Mouse (Mus musculus) c-Kit-negative CD71-positive TER-119-positive erythroid progenitor cells, embryonic 14.5 days (primary cell): Measurements from ENCODE around the gene Paip2b.
"Not testable (repeated sequence)": the region's sequence is repeated elsewhere in the genome, so short reads cannot be mapped to it uniquely, and the experiment has no call there.

Experiments
- DNase-seq: peaks from one replicate; pipeline ENCODE4 v3.0.0-alpha.2; 2013; ENCODE audit warnings: low read depth, low spot score

Paip2b gene

GRCm38 (mm10) chr6:83831606-83832123, at the start of gene Paip2b:
Gene Paip2b, minus strand, starts transcription at chr6:83831741.
- DNase-seq: peak; percentile 98

- peak; percentile 3 for DNase-seq
Measured at GRCm38 (mm10) chr6:83879815-83880214, 48.3 kb upstream of the Paip2b start.

GRCm38 (mm10) chr6:83867598-83868585, 36.4 kb upstream of the Paip2b start:
- no peak for DNase-seq

GRCm38 (mm10) chr6:83866954-83867597, 35.5 kb upstream of the Paip2b start, which contains the start of gene Zfp638:
Gene Zfp638, plus strand, starts transcription at chr6:83867109.
- DNase-seq: peak; percentile 79

GRCm38 (mm10) chr6:83866423-83866822, 34.9 kb upstream of the Paip2b start:
- DNase-seq: no peak

- DNase-seq: no peak
Measured at GRCm38 (mm10) chr6:83863538-83863937, 32.0 kb upstream of the Paip2b start.

- DNase-seq: no peak
Measured at GRCm38 (mm10) chr6:83860033-83860432, 28.5 kb upstream of the Paip2b start.

- DNase-seq: no peak
Measured at GRCm38 (mm10) chr6:83857476-83857875, 25.9 kb upstream of the Paip2b start.

- no peak for DNase-seq
Measured at GRCm38 (mm10) chr6:83849446-83849845, 17.9 kb upstream of the Paip2b start.

- no peak for DNase-seq
Measured at GRCm38 (mm10) chr6:83846141-83846540, 14.6 kb upstream of the Paip2b start.

- no peak for DNase-seq
Measured at GRCm38 (mm10) chr6:83844913-83845312, 13.4 kb upstream of the Paip2b start.

- DNase-seq: no peak
Measured at GRCm38 (mm10) chr6:83840086-83840485, 8.5 kb upstream of the Paip2b start.

- DNase-seq: no peak
Measured at GRCm38 (mm10) chr6:83838046-83838445, 6.5 kb upstream of the Paip2b start.

GRCm38 (mm10) chr6:83836826-83837225, 5.3 kb upstream of the Paip2b start:
- DNase-seq: no peak

GRCm38 (mm10) chr6:83832393-83832792, 852 bp upstream of the Paip2b start:
- DNase-seq: not testable (repeated sequence)

GRCm38 (mm10) chr6:83830941-83831605, 468 bp downstream of the Paip2b start:
- DNase-seq: peak; percentile 8

- DNase-seq: no peak
Measured at GRCm38 (mm10) chr6:83821856-83822255, 9.7 kb downstream of the Paip2b start.

GRCm38 (mm10) chr6:83820727-83821515, 10.6 kb downstream of the Paip2b start:
- DNase-seq: no peak

- DNase-seq: no peak
Measured at GRCm38 (mm10) chr6:83818996-83819395, 12.5 kb downstream of the Paip2b start.

- DNase-seq: no peak
Measured at GRCm38 (mm10) chr6:83815801-83816200, 15.7 kb downstream of the Paip2b start.

GRCm38 (mm10) chr6:83802846-83803245, 28.7 kb downstream of the Paip2b start:
- no peak for DNase-seq
